Mouse (Mus musculus) small intestine, adult 2 months (tissue): Measurements from ENCODE around the gene Cep162.

ENCODE experiments used
- CTCF ChIP-seq: fragments of 200-500 bp; IDR thresholded peaks from 2 replicates; pipeline ENCODE4 v1.5.1; 2012; ENCODE audit warnings: low read depth, mild to moderate bottlenecking, control low read depth, inconsistent platforms, low read length, moderate library complexity, mixed read lengths; ENCODE audit not compliant: insufficient replicate concordance, insufficient read length; ENCODE audit errors: extremely low read depth
- POLR2A ChIP-seq: fragments of 200-500 bp; IDR thresholded peaks from 2 replicates; pipeline ENCODE4 v1.6.1; 2012; ENCODE audit warnings: low read depth, mild to moderate bottlenecking, control low read depth, inconsistent platforms, low read length, moderate library complexity

DNA sequence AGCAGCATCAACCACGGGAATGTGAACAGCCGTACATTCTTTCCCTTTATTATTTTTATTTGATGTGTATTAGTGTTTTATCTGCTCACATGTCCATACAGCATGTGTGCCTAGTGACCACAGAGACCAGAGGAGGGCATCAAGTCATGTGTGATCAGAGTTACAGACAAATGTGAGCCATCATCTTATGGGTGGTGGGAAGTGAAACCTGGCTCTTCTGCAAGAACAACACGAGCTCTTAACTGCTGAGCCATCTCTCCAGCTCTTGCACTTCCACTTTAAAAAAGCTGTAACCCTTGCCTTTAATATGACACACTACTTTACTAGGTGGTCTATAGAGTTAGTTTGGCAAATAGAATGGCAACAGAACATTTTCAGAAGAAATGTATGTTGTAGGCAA, 83.8 kb downstream of the Cep162 start:
- no peak for TF ChIP-seq CTCF
- no peak for TF ChIP-seq POLR2A
